Mouse (Mus musculus): ENCODE data around the gene Boc. TPM values are rescaled to one million over a fixed set of nuclear protein-coding genes. Genes with fewer than 3 reads are reported as not detected.

Boc gene
- total RNA-seq, 2 experiments from 2014 or later = 3.7 to 3.8 TPM

- intact Hi-C loops (cut with DNase I) = loop anchor here (5.0 kb wide), 1 partner anchor 69 kb away; no protein-coding TSS in a partner anchor
- DNase-seq = no peak
Measured at GRCm38 (mm10) chr16:44555791-44556709, 2.6 kb downstream of the Boc start.

GRCm38 (mm10) chr16:44553861-44554260 lies 4.8 kb downstream of the Boc start:
- no peak for DNase-seq
- intact Hi-C loops (cut with DNase I) = no loop called here

- intact Hi-C loops (cut with DNase I) = no loop called here
- DNase-seq = no peak
Measured at GRCm38 (mm10) chr16:44552726-44553125, 6.0 kb downstream of the Boc start.

- no peak for DNase-seq
- intact Hi-C loops (cut with DNase I) = no loop called here
Measured at GRCm38 (mm10) chr16:44552036-44552435, 6.7 kb downstream of the Boc start.

GRCm38 (mm10) chr16:44551491-44551890 lies 7.2 kb downstream of the Boc start:
- DNase-seq = no peak
- intact Hi-C loops (cut with DNase I) = loop anchor here (1.0 kb wide), 1 partner anchor 23 kb away; no protein-coding TSS in a partner anchor

- intact Hi-C loops (cut with DNase I) = loop anchor here (1.0 kb wide), 1 partner anchor 23 kb away; no protein-coding TSS in a partner anchor
- DNase-seq = no peak
Measured at GRCm38 (mm10) chr16:44550843-44551242, 7.9 kb downstream of the Boc start.

- DNase-seq = no peak
- intact Hi-C loops (cut with DNase I) = no loop called here
Measured at GRCm38 (mm10) chr16:44549867-44550679, 8.6 kb downstream of the Boc start.

- DNase-seq = no peak
Measured at GRCm38 (mm10) chr16:44549381-44549780, 9.3 kb downstream of the Boc start.

GRCm38 (mm10) chr16:44547976-44548375 lies 10.7 kb downstream of the Boc start:
- intact Hi-C loops (cut with DNase I) = no loop called here
- DNase-seq = no peak

More at GRCm38 (mm10) chr16:44549381-44549780, 9.3 kb downstream of the Boc start:
- intact Hi-C loops (cut with DNase I) = no loop called here

- no peak for DNase-seq
- intact Hi-C loops (cut with DNase I) = no loop called here
Measured at GRCm38 (mm10) chr16:44546831-44547230, 11.9 kb downstream of the Boc start.

- no peak for DNase-seq
- intact Hi-C loops (cut with DNase I) = no loop called here
Measured at GRCm38 (mm10) chr16:44545939-44546338, 12.8 kb downstream of the Boc start.

- intact Hi-C loops (cut with DNase I) = no loop called here
- DNase-seq = no peak
Measured at GRCm38 (mm10) chr16:44545153-44545552, 13.5 kb downstream of the Boc start.

- DNase-seq = no peak
Measured at GRCm38 (mm10) chr16:44543098-44543497, 15.6 kb downstream of the Boc start.

GRCm38 (mm10) chr16:44542029-44542690 lies 16.5 kb downstream of the Boc start:
- DNase-seq = no peak
- intact Hi-C loops (cut with DNase I) = no loop called here

More at GRCm38 (mm10) chr16:44543098-44543497, 15.6 kb downstream of the Boc start:
- intact Hi-C loops (cut with DNase I) = no loop called here

GRCm38 (mm10) chr16:44539611-44540010 lies 19.1 kb downstream of the Boc start:
- no peak for DNase-seq
- intact Hi-C loops (cut with DNase I) = no loop called here

- no peak for DNase-seq
- intact Hi-C loops (cut with DNase I) = no loop called here
Measured at GRCm38 (mm10) chr16:44538401-44539395, 20.0 kb downstream of the Boc start.

GRCm38 (mm10) chr16:44534122-44534521 lies 24.6 kb downstream of the Boc start:
- DNase-seq = no peak
- intact Hi-C loops (cut with DNase I) = no loop called here

GRCm38 (mm10) chr16:44533522-44533921 lies 25.2 kb downstream of the Boc start:
- no peak for DNase-seq
- intact Hi-C loops (cut with DNase I) = no loop called here

GRCm38 (mm10) chr16:44532851-44533250 lies 25.8 kb downstream of the Boc start:
- no peak for DNase-seq
- intact Hi-C loops (cut with DNase I) = no loop called here
